Mouse (Mus musculus): ENCODE data around the gene Minpp1.
"Not testable (repeated sequence)": the region's sequence is repeated elsewhere in the genome, so short reads cannot be mapped to it uniquely, and the experiment has no call there.

Gene Minpp1

GRCm38 (mm10) chr19:32485681-32486105 lies at the start of gene Minpp1:
Gene Minpp1, plus strand, starts transcription at chr19:32485769.
- peak; percentile 66 for DNase-seq (ENCODE audit: low read depth, low spot score)

- DNase-seq (ENCODE audit: low read depth, low spot score), result no peak
These were observed 46.2 kb upstream of the Minpp1 start for GRCm38 (mm10) chr19:32439356-32439755.

GRCm38 (mm10) chr19:32441568-32441967 lies 44.0 kb upstream of the Minpp1 start:
- DNase-seq (ENCODE audit: low read depth, low spot score), result no peak

- DNase-seq (ENCODE audit: low read depth, low spot score), result no peak
These were observed 36.6 kb upstream of the Minpp1 start for GRCm38 (mm10) chr19:32448931-32449330.

- DNase-seq (ENCODE audit: low read depth, low spot score), result no peak
These were observed 33.3 kb upstream of the Minpp1 start for GRCm38 (mm10) chr19:32452231-32452630.

GRCm38 (mm10) chr19:32456744-32457143 lies 28.8 kb upstream of the Minpp1 start:
- DNase-seq (ENCODE audit: low read depth, low spot score), result no peak

- DNase-seq (ENCODE audit: low read depth, low spot score), result not testable (repeated sequence)
These were observed 27.9 kb upstream of the Minpp1 start for GRCm38 (mm10) chr19:32457631-32458030.

GRCm38 (mm10) chr19:32463037-32463436 lies 22.5 kb upstream of the Minpp1 start:
- DNase-seq (ENCODE audit: low read depth, low spot score), result no peak

GRCm38 (mm10) chr19:32465228-32465627 lies 20.3 kb upstream of the Minpp1 start:
- DNase-seq (ENCODE audit: low read depth, low spot score), result no peak

- DNase-seq (ENCODE audit: low read depth, low spot score), result no peak
These were observed 19.1 kb upstream of the Minpp1 start, which contains the start of gene Rpl9-ps6 for GRCm38 (mm10) chr19:32466478-32466877. Gene Rpl9-ps6, minus strand, starts transcription at chr19:32466578.

GRCm38 (mm10) chr19:32467325-32467724 lies 18.2 kb upstream of the Minpp1 start:
- DNase-seq (ENCODE audit: low read depth, low spot score), result no peak

GRCm38 (mm10) chr19:32470059-32470497 lies 15.5 kb upstream of the Minpp1 start:
- peak; percentile 75 for DNase-seq (ENCODE audit: low read depth, low spot score)

- no peak for DNase-seq (ENCODE audit: low read depth, low spot score)
These were observed 14.9 kb upstream of the Minpp1 start for GRCm38 (mm10) chr19:32470570-32471263.

- peak; percentile 53 for DNase-seq (ENCODE audit: low read depth, low spot score)
These were observed 9.4 kb upstream of the Minpp1 start for GRCm38 (mm10) chr19:32476016-32476711.

- DNase-seq (ENCODE audit: low read depth, low spot score), result no peak
These were observed 8.9 kb upstream of the Minpp1 start for GRCm38 (mm10) chr19:32476712-32477052.

GRCm38 (mm10) chr19:32480255-32480654 lies 5.3 kb upstream of the Minpp1 start:
- DNase-seq (ENCODE audit: low read depth, low spot score), result no peak

- DNase-seq (ENCODE audit: low read depth, low spot score), result no peak
These were observed 4.7 kb upstream of the Minpp1 start for GRCm38 (mm10) chr19:32480791-32481442.

- DNase-seq (ENCODE audit: low read depth, low spot score), result no peak
These were observed 4.1 kb upstream of the Minpp1 start for GRCm38 (mm10) chr19:32481511-32481910.

- DNase-seq (ENCODE audit: low read depth, low spot score), result no peak
These were observed 468 bp upstream of the Minpp1 start for GRCm38 (mm10) chr19:32484941-32485660.

- DNase-seq (ENCODE audit: low read depth, low spot score), result not testable (repeated sequence)
These were observed 646 bp downstream of the Minpp1 start for GRCm38 (mm10) chr19:32486106-32486724.

- no peak for DNase-seq (ENCODE audit: low read depth, low spot score)
These were observed 2.2 kb downstream of the Minpp1 start for GRCm38 (mm10) chr19:32487595-32488255.

Measured in c-Kit-negative CD71-positive TER-119-positive erythroid progenitor cells, embryonic 14.5 days (primary cell).